Mouse (Mus musculus): Measurements from ENCODE around the gene Strip1. TPM values are rescaled to one million over a fixed set of nuclear protein-coding genes. Genes with fewer than 3 reads are reported as not detected.

Strip1 gene
- total RNA-seq, 1 experiment, result 48.9 TPM

GRCm38 (mm10) chr3:107576807-107577206 lies 54.7 kb downstream of the Strip1 start:
- no peak for TF ChIP-seq HCFC1 (IDR thresholded peaks at IDR 0.05; ENCODE audit: borderline replicate concordance, insufficient read depth, low read length)
- no peak for TF ChIP-seq CHD2 (IDR thresholded peaks at IDR 0.05; ENCODE audit: low read depth, low read length)
- no peak for TF ChIP-seq ZNF384 (IDR thresholded peaks at IDR 0.05; ENCODE audit: low read depth, low read length)
- TF ChIP-seq ZC3H11A (IDR thresholded peaks at IDR 0.05; ENCODE audit: borderline replicate concordance, low read depth, low read length), result no peak
- no peak for TF ChIP-seq MAFK (IDR thresholded peaks at IDR 0.05; ENCODE audit: insufficient read depth, low read depth, low read length)

GRCm38 (mm10) chr3:107571205-107571604 lies 60.3 kb downstream of the Strip1 start:
- in situ Hi-C loops (cut with MboI; ENCODE audit: low sequenced_read_pairs in 2 of 2, unreplicated experiment in 2 of 2), result loop anchor here in 1 of 2 experiments (10.0 kb wide), 1 partner anchor 336 kb away; the partner anchor contains the start of genes A630076J17Rik and Prok1
- no peaks in the 10 kb centered on the region for H3K4me1 ChIP-seq (ENCODE audit: control insufficient read depth in 2 of 2, insufficient read depth in 2 of 2, low read length in 2 of 2, poor library complexity in 1 of 2)
- no peak overlapping the region for H3K4me3 ChIP-seq (ENCODE audit: insufficient read depth in 1 of 2, low read depth in 1 of 2, low read length in 2 of 2, poor library complexity in 1 of 2, severe bottlenecking in 1 of 2)
- no peak for TF ChIP-seq MAFK (IDR thresholded peaks at IDR 0.05; ENCODE audit: insufficient read depth, low read depth, low read length)
- TF ChIP-seq CHD2 (IDR thresholded peaks at IDR 0.05; ENCODE audit: low read depth, low read length), result no peak
- no peak for TF ChIP-seq ZC3H11A (IDR thresholded peaks at IDR 0.05; ENCODE audit: borderline replicate concordance, low read depth, low read length)
- no peak for DNase-seq (ENCODE audit: low read depth, low spot score)
- H3K9ac ChIP-seq (ENCODE audit: insufficient read depth, low read depth, low read length, poor library complexity, severe bottlenecking), result no peak overlapping the region
- H3K36me3 ChIP-seq (ENCODE audit: control insufficient read depth, insufficient read depth, low read length, poor library complexity, severe bottlenecking), result no peaks in the 10 kb centered on the region
- H3K27ac ChIP-seq (ENCODE audit: insufficient read depth, low read depth, low read length, poor library complexity, severe bottlenecking), result no peak overlapping the region
- no peaks in the 10 kb centered on the region for H3K9me3 ChIP-seq (ENCODE audit: control insufficient read depth, insufficient read depth, low read depth, low read length)

More at GRCm38 (mm10) chr3:107576807-107577206, 54.7 kb downstream of the Strip1 start:
- Histone ChIP-seq H3K27ac (ENCODE audit: insufficient read depth, low read depth, low read length, poor library complexity, severe bottlenecking) (no peak overlapping the region), H3K4me3 (ENCODE audit: insufficient read depth in 1 of 2, low read depth in 1 of 2, low read length in 2 of 2, poor library complexity in 1 of 2, severe bottlenecking in 1 of 2) (no peak overlapping the region), H3K9me3 (ENCODE audit: control insufficient read depth, insufficient read depth, low read depth, low read length) (no peaks in the 10 kb centered on the region), H3K4me1 (ENCODE audit: control insufficient read depth in 2 of 2, insufficient read depth in 2 of 2, low read length in 2 of 2, poor library complexity in 1 of 2) (no peaks in the 10 kb centered on the region), H3K36me3 (ENCODE audit: control insufficient read depth, insufficient read depth, low read length, poor library complexity, severe bottlenecking) (no peaks in the 10 kb centered on the region), H3K9ac (ENCODE audit: insufficient read depth, low read depth, low read length, poor library complexity, severe bottlenecking) (no peak overlapping the region)
- in situ Hi-C loops (cut with MboI; ENCODE audit: low sequenced_read_pairs in 2 of 2, unreplicated experiment in 2 of 2), result loop anchor here in 1 of 2 experiments (10.0 kb wide), 1 partner anchor 342 kb away; the partner anchor contains the start of genes A630076J17Rik and Prok1
- no peak for DNase-seq (ENCODE audit: low read depth, low spot score)

- Histone ChIP-seq H3K9me3 (ENCODE audit: control insufficient read depth, insufficient read depth, low read depth, low read length) (no peaks in the 10 kb centered on the region), H3K4me1 (ENCODE audit: control insufficient read depth in 2 of 2, insufficient read depth in 2 of 2, low read length in 2 of 2, poor library complexity in 1 of 2) (no peaks in the 10 kb centered on the region), H3K9ac (ENCODE audit: insufficient read depth, low read depth, low read length, poor library complexity, severe bottlenecking) (no peak overlapping the region), H3K36me3 (ENCODE audit: control insufficient read depth, insufficient read depth, low read length, poor library complexity, severe bottlenecking) (no peaks in the 10 kb centered on the region), H3K27ac (ENCODE audit: insufficient read depth, low read depth, low read length, poor library complexity, severe bottlenecking) (no peak overlapping the region), H3K4me3 (ENCODE audit: insufficient read depth in 1 of 2, low read depth in 1 of 2, low read length in 2 of 2, poor library complexity in 1 of 2, severe bottlenecking in 1 of 2) (no peak overlapping the region)
- in situ Hi-C loops (cut with MboI; ENCODE audit: low sequenced_read_pairs in 2 of 2, unreplicated experiment in 2 of 2), result no loop called here
- TF ChIP-seq ZNF384 (IDR thresholded peaks at IDR 0.05; ENCODE audit: low read depth, low read length), result no peak
- TF ChIP-seq CHD2 (IDR thresholded peaks at IDR 0.05; ENCODE audit: low read depth, low read length), result no peak
- no peak for TF ChIP-seq HCFC1 (IDR thresholded peaks at IDR 0.05; ENCODE audit: borderline replicate concordance, insufficient read depth, low read length)
- no peak for TF ChIP-seq MAFK (IDR thresholded peaks at IDR 0.05; ENCODE audit: insufficient read depth, low read depth, low read length)
- TF ChIP-seq ZC3H11A (IDR thresholded peaks at IDR 0.05; ENCODE audit: borderline replicate concordance, low read depth, low read length), result no peak
- DNase-seq (ENCODE audit: low read depth, low spot score), result no peak
Observed at GRCm38 (mm10) chr3:107568721-107569120, 62.8 kb downstream of the Strip1 start.

GRCm38 (mm10) chr3:107567766-107568165 lies 63.7 kb downstream of the Strip1 start:
- H3K9ac ChIP-seq (ENCODE audit: insufficient read depth, low read depth, low read length, poor library complexity, severe bottlenecking), result no peak overlapping the region
- H3K9me3 ChIP-seq (ENCODE audit: control insufficient read depth, insufficient read depth, low read depth, low read length), result no peaks in the 10 kb centered on the region
- no peak for DNase-seq (ENCODE audit: low read depth, low spot score)
- no peak overlapping the region for H3K27ac ChIP-seq (ENCODE audit: insufficient read depth, low read depth, low read length, poor library complexity, severe bottlenecking)
- H3K4me3 ChIP-seq (ENCODE audit: insufficient read depth in 1 of 2, low read depth in 1 of 2, low read length in 2 of 2, poor library complexity in 1 of 2, severe bottlenecking in 1 of 2), result no peak overlapping the region
- TF ChIP-seq ZC3H11A (IDR thresholded peaks at IDR 0.05; ENCODE audit: borderline replicate concordance, low read depth, low read length) (no peak), MAFK (IDR thresholded peaks at IDR 0.05; ENCODE audit: insufficient read depth, low read depth, low read length) (no peak), ZNF384 (IDR thresholded peaks at IDR 0.05; ENCODE audit: low read depth, low read length) (no peak), HCFC1 (IDR thresholded peaks at IDR 0.05; ENCODE audit: borderline replicate concordance, insufficient read depth, low read length) (no peak), CHD2 (IDR thresholded peaks at IDR 0.05; ENCODE audit: low read depth, low read length) (no peak)
- H3K36me3 ChIP-seq (ENCODE audit: control insufficient read depth, insufficient read depth, low read length, poor library complexity, severe bottlenecking), result no peaks in the 10 kb centered on the region
- in situ Hi-C loops (cut with MboI; ENCODE audit: low sequenced_read_pairs in 2 of 2, unreplicated experiment in 2 of 2), result no loop called here
- H3K4me1 ChIP-seq (ENCODE audit: control insufficient read depth in 2 of 2, insufficient read depth in 2 of 2, low read length in 2 of 2, poor library complexity in 1 of 2), result no peaks in the 10 kb centered on the region

- DNase-seq (ENCODE audit: low read depth, low spot score), result no peak
- H3K9me3 ChIP-seq (ENCODE audit: control insufficient read depth, insufficient read depth, low read depth, low read length), result no peaks in the 10 kb centered on the region
- in situ Hi-C loops (cut with MboI; ENCODE audit: low sequenced_read_pairs in 2 of 2, unreplicated experiment in 2 of 2), result no loop called here
- no peaks in the 10 kb centered on the region for H3K36me3 ChIP-seq (ENCODE audit: control insufficient read depth, insufficient read depth, low read length, poor library complexity, severe bottlenecking)
- no peak overlapping the region for H3K4me3 ChIP-seq (ENCODE audit: insufficient read depth in 1 of 2, low read depth in 1 of 2, low read length in 2 of 2, poor library complexity in 1 of 2, severe bottlenecking in 1 of 2)
- H3K9ac ChIP-seq (ENCODE audit: insufficient read depth, low read depth, low read length, poor library complexity, severe bottlenecking), result no peak overlapping the region
- H3K27ac ChIP-seq (ENCODE audit: insufficient read depth, low read depth, low read length, poor library complexity, severe bottlenecking), result no peak overlapping the region
- TF ChIP-seq CHD2 (IDR thresholded peaks at IDR 0.05; ENCODE audit: low read depth, low read length), result no peak
- no peak for TF ChIP-seq ZNF384 (IDR thresholded peaks at IDR 0.05; ENCODE audit: low read depth, low read length)
- no peak for TF ChIP-seq HCFC1 (IDR thresholded peaks at IDR 0.05; ENCODE audit: borderline replicate concordance, insufficient read depth, low read length)
- H3K4me1 ChIP-seq (ENCODE audit: control insufficient read depth in 2 of 2, insufficient read depth in 2 of 2, low read length in 2 of 2, poor library complexity in 1 of 2), result no peaks in the 10 kb centered on the region
Observed at GRCm38 (mm10) chr3:107565331-107565730, 66.2 kb downstream of the Strip1 start.
